Mouse (Mus musculus): Measurements from ENCODE around the gene Btbd6. TPM values are rescaled to one million over a fixed set of nuclear protein-coding genes. Genes with fewer than 3 reads are reported as not detected.

Gene Btbd6
- polyA plus RNA-seq, 1 experiment, result 103 TPM

DNA sequence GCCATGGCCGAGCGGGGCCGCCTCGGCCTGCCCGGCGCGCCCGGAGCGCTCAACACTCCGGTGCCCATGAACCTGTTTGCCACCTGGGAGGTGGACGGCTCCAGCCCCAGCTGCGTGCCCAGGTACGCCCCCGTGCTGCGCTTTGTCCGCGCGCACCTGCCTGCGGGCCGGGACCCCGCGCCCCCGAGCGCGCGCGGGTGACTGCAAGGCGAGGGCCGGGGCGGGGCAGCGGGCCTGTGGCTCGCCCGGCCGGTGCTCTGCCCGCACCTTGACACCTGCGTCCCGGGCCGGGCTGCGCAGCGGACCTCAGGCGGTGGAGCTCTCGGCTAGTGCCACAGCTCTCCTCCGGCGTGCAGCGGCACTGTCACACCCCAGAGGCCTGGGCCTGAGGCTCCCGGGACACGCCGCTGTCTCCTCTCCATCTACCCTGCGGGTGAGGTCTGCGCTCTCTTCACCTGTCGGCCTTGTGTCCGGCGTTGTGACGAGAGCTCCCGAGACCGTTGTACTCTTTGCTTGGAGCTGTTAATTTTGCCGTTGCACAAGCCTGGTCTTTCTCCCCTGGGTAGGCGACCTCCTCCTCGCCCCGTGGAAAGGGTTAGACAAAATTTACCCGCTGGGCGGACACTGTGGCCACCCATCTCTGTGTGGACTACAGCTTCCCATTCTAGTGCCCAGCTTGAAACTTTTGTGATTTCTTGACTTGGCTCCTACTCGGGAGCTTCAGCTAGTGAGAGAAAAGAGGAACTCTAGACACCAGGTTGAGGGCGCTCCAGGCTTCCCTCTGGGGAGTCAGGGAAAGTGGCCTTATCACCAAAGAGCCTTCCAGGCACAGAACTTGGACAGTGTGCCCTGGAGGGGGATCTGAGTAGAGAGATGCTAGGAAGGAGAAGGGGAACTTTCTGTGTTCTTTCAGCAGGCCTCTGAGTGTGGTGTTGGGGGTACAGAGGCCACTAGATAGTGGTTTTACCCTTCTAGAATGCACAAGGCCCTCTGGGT is 38.6 kb downstream of the Btbd6 start:
- no peak for TF ChIP-seq GATA1 (IDR thresholded peaks at IDR 0.05; ENCODE audit: low read length)

- TF ChIP-seq GATA1 (IDR thresholded peaks at IDR 0.05; ENCODE audit: low read length), result no peak
Measured at GRCm38 (mm10) chr12:113015956-113016355, 39.7 kb downstream of the Btbd6 start.

- no peak for TF ChIP-seq GATA1 (IDR thresholded peaks at IDR 0.05; ENCODE audit: low read length)
Measured at GRCm38 (mm10) chr12:113016976-113017375, 40.7 kb downstream of the Btbd6 start.

GRCm38 (mm10) chr12:113017429-113017984 is 41.2 kb downstream of the Btbd6 start:
- TF ChIP-seq GATA1 (IDR thresholded peaks at IDR 0.05; ENCODE audit: low read length), result no peak

DNA sequence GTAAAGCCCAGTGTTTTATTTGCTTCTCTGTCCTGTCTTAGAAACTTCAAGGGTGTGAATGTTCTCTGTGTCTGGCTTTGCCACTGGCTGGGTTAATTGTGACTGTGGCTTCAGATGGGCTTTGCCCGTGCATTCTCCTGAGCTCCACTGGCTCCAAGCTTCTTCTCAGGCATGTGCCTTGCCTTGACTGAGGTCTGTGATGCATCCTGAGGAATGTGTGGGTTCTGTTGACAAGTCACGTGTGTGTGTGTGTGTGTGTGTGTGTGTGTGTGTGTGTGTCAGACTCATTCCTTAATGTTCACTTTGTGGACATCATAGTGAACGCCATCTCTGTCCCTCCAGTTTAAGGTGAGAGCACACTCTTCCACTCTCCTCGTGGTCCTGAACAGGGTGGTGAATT is 42.5 kb downstream of the Btbd6 start:
- no peak for TF ChIP-seq GATA1 (IDR thresholded peaks at IDR 0.05; ENCODE audit: low read length)

DNA sequence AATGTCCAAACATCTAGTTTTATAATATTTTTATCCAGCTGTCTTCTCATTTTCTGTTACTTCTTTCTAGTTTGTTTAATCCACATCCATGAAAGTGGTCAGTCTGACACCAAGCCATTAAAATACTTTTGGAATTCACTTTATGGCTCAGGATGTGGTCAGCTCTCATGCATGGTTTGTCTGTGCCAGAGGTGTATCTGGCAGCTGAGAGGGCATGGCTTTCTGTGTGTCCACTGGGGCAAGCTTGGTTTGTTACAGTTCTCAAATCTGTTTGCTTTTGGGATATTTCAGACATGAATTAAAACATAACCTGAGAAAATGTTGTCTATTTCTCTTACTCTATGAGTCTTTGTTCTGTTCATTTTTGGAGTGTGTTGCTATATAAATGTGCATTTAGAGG is 45.2 kb downstream of the Btbd6 start:
- no peak for TF ChIP-seq GATA1 (IDR thresholded peaks at IDR 0.05; ENCODE audit: low read length)

GRCm38 (mm10) chr12:113023082-113023481 is 46.8 kb downstream of the Btbd6 start:
- TF ChIP-seq GATA1 (IDR thresholded peaks at IDR 0.05; ENCODE audit: low read length), result no peak

- TF ChIP-seq GATA1 (IDR thresholded peaks at IDR 0.05; ENCODE audit: low read length), result no peak
Measured at GRCm38 (mm10) chr12:113026557-113026956, 50.3 kb downstream of the Btbd6 start.

- no peak for TF ChIP-seq GATA1 (IDR thresholded peaks at IDR 0.05; ENCODE audit: low read length)
Measured at GRCm38 (mm10) chr12:113027495-113027894, 51.2 kb downstream of the Btbd6 start.

GRCm38 (mm10) chr12:113028067-113028466 is 51.8 kb downstream of the Btbd6 start:
- TF ChIP-seq GATA1 (IDR thresholded peaks at IDR 0.05; ENCODE audit: low read length), result no peak

Other genes with a start within 250 kb of the Btbd6 start
- 0.03 TPM in 1 of 2 replicates, not detected in the other for gene Pld4, start 215.8 kb upstream of the Btbd6 start, polyA plus RNA-seq (2012)
- gene Ahnak2, start 173.8 kb upstream of the Btbd6 start, polyA plus RNA-seq (2012), result not detected in 2 replicates
- gene Clba1, start 167.5 kb upstream of the Btbd6 start, polyA plus RNA-seq (2012), result 4.1 and 5.0 TPM in 2 replicates
- gene Cdca4, start 147.1 kb upstream of the Btbd6 start, polyA plus RNA-seq (2012), result 31.2 and 35.7 TPM in 2 replicates
- not detected in 2 replicates for gene Gpr132, start 108.3 kb upstream of the Btbd6 start, polyA plus RNA-seq (2012)
- 0.55 and 0.84 TPM in 2 replicates for gene Jag2, start 46.7 kb upstream of the Btbd6 start, polyA plus RNA-seq (2012)
- 12.4 and 13.5 TPM in 2 replicates for gene Nudt14, start 34.4 kb upstream of the Btbd6 start, polyA plus RNA-seq (2012)
- gene Brf1, start 24.2 kb downstream of the Btbd6 start, polyA plus RNA-seq (2012), result 35.6 and 40.2 TPM in 2 replicates
- 22.1 and 24.7 TPM in 2 replicates for gene Pacs2, start 38.0 kb downstream of the Btbd6 start, polyA plus RNA-seq (2012)
- not detected in 2 replicates for gene Tex22, start 98.0 kb downstream of the Btbd6 start, polyA plus RNA-seq (2012)
- gene Mta1, start 121.8 kb downstream of the Btbd6 start, polyA plus RNA-seq (2012), result 336 and 385 TPM in 2 replicates
- gene Crip2, start 163.8 kb downstream of the Btbd6 start, polyA plus RNA-seq (2012), result 12.7 and 16.8 TPM in 2 replicates
- 43.8 and 46.3 TPM in 2 replicates for gene Crip1, start 169.8 kb downstream of the Btbd6 start, polyA plus RNA-seq (2012)
- 25.3 and 32.0 TPM in 2 replicates for gene Tedc1, start 179.9 kb downstream of the Btbd6 start, polyA plus RNA-seq (2012)
- not detected in 2 replicates for gene Tmem121, start 209.4 kb downstream of the Btbd6 start, polyA plus RNA-seq (2012)